8 mouse cellular contexts compared by ENCODE assay signal in genomic region chr14:76569271-76569961, GRCm38 (mm10). TPM values are rescaled to one million over a fixed set of nuclear protein-coding genes. Genes with fewer than 3 reads are reported as not detected.
A peak's percentile ranks its signal among the peaks of the same experiment; 100 is the strongest.
DNase-seq lines count a peak whose midpoint lies in the region; ATAC-seq and TF ChIP-seq lines count a peak whose summit lies in the region.

No protein-coding gene starts in this region.

- H3K27me3 ChIP-seq in hindbrain, embryonic 10.5 days (ENCODE audit: insufficient read depth, poor library complexity, severe bottlenecking), result no peaks in the 10 kb centered on the region
- no peaks in the 10 kb centered on the region for H3K27me3 ChIP-seq in hindbrain, embryonic 13.5 days
- no peaks in the 10 kb centered on the region for H3K27me3 ChIP-seq in heart, embryonic 12.5 days (replicated peaks)
- H3K27me3 ChIP-seq in liver, postnatal 0 days (ENCODE audit: insufficient read depth, low read length), result no peaks in the 10 kb centered on the region
- H3K27me3 ChIP-seq in forebrain, embryonic 16.5 days (replicated peaks; ENCODE audit: control insufficient read depth, insufficient read depth, low read length), result no peaks in the 10 kb centered on the region
- no peaks in the 10 kb centered on the region for H3K27me3 ChIP-seq in hindbrain, embryonic 16.5 days (replicated peaks; ENCODE audit: control insufficient read depth, insufficient read depth, low read length)

- ATAC-seq in hindbrain, embryonic 13.5 days (ENCODE audit: low FRiP score), result no peak
- ATAC-seq in heart, embryonic 12.5 days (ENCODE audit: insufficient number of reproducible peaks, low FRiP score), result peak; percentile 66
- peak; percentile 54 for ATAC-seq in liver, postnatal 0 days
- no peak for ATAC-seq in forebrain, embryonic 16.5 days
- ATAC-seq in hindbrain, embryonic 16.5 days, result no peak

- H3K27ac ChIP-seq in hindbrain, embryonic 10.5 days, result peak overlapping the region; percentile 8; the same call in 1 of the 2 replicates
- no peak overlapping the region for H3K27ac ChIP-seq in hindbrain, embryonic 13.5 days
- H3K27ac ChIP-seq in heart, embryonic 12.5 days (ENCODE audit: poor library complexity, severe bottlenecking), result peak overlapping the region; percentile 45; the same call in 1 of the 2 replicates
- H3K27ac ChIP-seq in liver, postnatal 0 days (ENCODE audit: low read depth), result peak overlapping the region; percentile 69
- H3K27ac ChIP-seq in forebrain, embryonic 16.5 days (ENCODE audit: low read length), result no peak overlapping the region
- no peak overlapping the region for H3K27ac ChIP-seq in hindbrain, embryonic 16.5 days (ENCODE audit: low read depth, low read length)

- H3K4me3 ChIP-seq in hindbrain, embryonic 10.5 days, result no peak overlapping the region
- H3K4me3 ChIP-seq in hindbrain, embryonic 13.5 days, result no peak overlapping the region
- H3K4me3 ChIP-seq in heart, embryonic 12.5 days, result no peak overlapping the region
- H3K4me3 ChIP-seq in liver, postnatal 0 days (ENCODE audit: low read depth, low read length), result no peak overlapping the region
- H3K4me3 ChIP-seq in forebrain, embryonic 16.5 days (replicated peaks; ENCODE audit: low read length), result no peak overlapping the region
- no peak overlapping the region for H3K4me3 ChIP-seq in hindbrain, embryonic 16.5 days (ENCODE audit: low read length)

- 59% methylated on average over 9 of the region's 9 CpGs for WGBS in hindbrain, embryonic 10.5 days
- WGBS in hindbrain, embryonic 13.5 days, result 64% methylated on average over 9 of the region's 9 CpGs
- WGBS in heart, embryonic 12.5 days, result 27% methylated on average over 9 of the region's 9 CpGs
- 14% methylated on average over 9 of the region's 9 CpGs for WGBS in liver, postnatal 0 days (ENCODE audit: insufficient replicate concordance)
- WGBS in forebrain, embryonic 16.5 days, result 79% methylated on average over 9 of the region's 9 CpGs
- WGBS in hindbrain, embryonic 16.5 days, result 67% methylated on average over 9 of the region's 9 CpGs

- H3K4me1 ChIP-seq in hindbrain, embryonic 10.5 days (replicated peaks), result peaks cover 19% of the 10 kb centered on the region
- H3K4me1 ChIP-seq in hindbrain, embryonic 13.5 days (replicated peaks), result no peaks in the 10 kb centered on the region
- H3K4me1 ChIP-seq in heart, embryonic 12.5 days (replicated peaks), result peaks cover 13% of the 10 kb centered on the region
- peaks cover 15% of the 10 kb centered on the region for H3K4me1 ChIP-seq in liver, postnatal 0 days (ENCODE audit: insufficient read depth)
- no peaks in the 10 kb centered on the region for H3K4me1 ChIP-seq in forebrain, embryonic 16.5 days (replicated peaks; ENCODE audit: control insufficient read depth, insufficient read depth, low read length)
- no peaks in the 10 kb centered on the region for H3K4me1 ChIP-seq in hindbrain, embryonic 16.5 days (ENCODE audit: control insufficient read depth, insufficient read depth, low read depth, low read length)

- peak; percentile 33 for DNase-seq in hindbrain, embryonic 10.5 days (ENCODE audit: low spot score)
- peak; percentile 79 for DNase-seq in NIH3T3 (ENCODE audit: low read depth)
- DNase-seq in liver, postnatal 0 days, result no peak
- DNase-seq in cerebellum, postnatal 36 days, result no peak

- H3K4me2 ChIP-seq in hindbrain, embryonic 13.5 days, result no peak overlapping the region
- peak overlapping the region; percentile 7; the same call in 1 of the 2 replicates for H3K4me2 ChIP-seq in heart, embryonic 12.5 days
- peak overlapping the region; percentile 57 for H3K4me2 ChIP-seq in liver, postnatal 0 days (ENCODE audit: low read depth, low read length)
- H3K4me2 ChIP-seq in forebrain, embryonic 16.5 days (ENCODE audit: low read length), result no peak overlapping the region
- H3K4me2 ChIP-seq in hindbrain, embryonic 16.5 days (ENCODE audit: low read length), result no peak overlapping the region

- no peaks in the 10 kb centered on the region for H3K36me3 ChIP-seq in hindbrain, embryonic 10.5 days
- no peaks in the 10 kb centered on the region for H3K36me3 ChIP-seq in hindbrain, embryonic 13.5 days
- no peaks in the 10 kb centered on the region for H3K36me3 ChIP-seq in heart, embryonic 12.5 days
- no peaks in the 10 kb centered on the region for H3K36me3 ChIP-seq in liver, postnatal 0 days (replicated peaks; ENCODE audit: insufficient read depth, low read length)
- H3K36me3 ChIP-seq in forebrain, embryonic 16.5 days (ENCODE audit: control insufficient read depth, insufficient read depth), result no peaks in the 10 kb centered on the region
- no peaks in the 10 kb centered on the region for H3K36me3 ChIP-seq in hindbrain, embryonic 16.5 days (ENCODE audit: control insufficient read depth, insufficient read depth, low read length)

- TF ChIP-seq EP300 in liver, postnatal 0 days (IDR thresholded peaks at IDR 0.05; ENCODE audit: low read depth), result peak; percentile 80

- TF ChIP-seq CTCF in liver, postnatal 0 days (IDR thresholded peaks at IDR 0.05; ENCODE audit: low read depth), result no peak

- no peaks in the 10 kb centered on the region for H3K9me3 ChIP-seq in hindbrain, embryonic 10.5 days
- no peaks in the 10 kb centered on the region for H3K9me3 ChIP-seq in hindbrain, embryonic 13.5 days
- H3K9me3 ChIP-seq in heart, embryonic 12.5 days (replicated peaks), result no peaks in the 10 kb centered on the region
- H3K9me3 ChIP-seq in liver, postnatal 0 days (ENCODE audit: low read length), result no peaks in the 10 kb centered on the region
- no peaks in the 10 kb centered on the region for H3K9me3 ChIP-seq in forebrain, embryonic 16.5 days (ENCODE audit: control insufficient read depth, low read length)
- no peaks in the 10 kb centered on the region for H3K9me3 ChIP-seq in hindbrain, embryonic 16.5 days (ENCODE audit: control insufficient read depth, low read length)

- no peak overlapping the region for H3K9ac ChIP-seq in hindbrain, embryonic 13.5 days
- H3K9ac ChIP-seq in heart, embryonic 12.5 days, result no peak overlapping the region
- H3K9ac ChIP-seq in liver, postnatal 0 days (replicated peaks), result peak overlapping the region; percentile 16; the same call in 1 of the 2 replicates
- no peak overlapping the region for H3K9ac ChIP-seq in forebrain, embryonic 16.5 days (replicated peaks; ENCODE audit: low read depth, low read length)
- H3K9ac ChIP-seq in hindbrain, embryonic 16.5 days (ENCODE audit: low read depth, low read length), result no peak overlapping the region

RNA-seq across cellular contexts. Expression of gene Serp2, which starts 12.7 kb away (rescaled TPM):
- polyA plus RNA-seq in hindbrain, embryonic 10.5 days (2016; fragmentation: Nextera tagmentation; extraction: Ambion mirVana), result 26.3 and 43.3 TPM in 2 replicates
- polyA plus RNA-seq in hindbrain, embryonic 13.5 days (2015; fragmentation: Nextera tagmentation; extraction: Ambion mirVana), result 128 and 133 TPM in 2 replicates
- 18.5 and 18.8 TPM in 2 replicates for polyA plus RNA-seq in heart, embryonic 12.5 days (2016; fragmentation: Nextera tagmentation; extraction: Ambion mirVana)
- 0.58 and 0.75 TPM in 2 replicates for polyA plus RNA-seq in liver, postnatal 0 days (2015; fragmentation: Nextera tagmentation; extraction: Ambion mirVana)
- 124 and 163 TPM in 2 replicates for polyA plus RNA-seq in forebrain, embryonic 16.5 days (2015; fragmentation: Nextera tagmentation; extraction: Ambion mirVana)
- polyA plus RNA-seq in hindbrain, embryonic 16.5 days (2015; fragmentation: Nextera tagmentation; extraction: Ambion mirVana), result 222 and 255 TPM in 2 replicates

Comparison
In these comparisons a context has a peak if more than half of its experiments do, and no peak if none do; other contexts are left out.
1. H3K27ac ChIP-seq: peak in hindbrain, embryonic 10.5 days (single experiment), heart, embryonic 12.5 days (single experiment) and liver, postnatal 0 days (single experiment); none in hindbrain, embryonic 13.5 days (single experiment), forebrain, embryonic 16.5 days (single experiment) and hindbrain, embryonic 16.5 days (single experiment).
2. DNase-seq: peak in hindbrain, embryonic 10.5 days (single experiment) and NIH3T3 (single experiment); none in liver, postnatal 0 days (single experiment) and cerebellum, postnatal 36 days (0 of 2).
3. ATAC-seq: peak in heart, embryonic 12.5 days (single experiment) and liver, postnatal 0 days (single experiment); none in hindbrain, embryonic 13.5 days (single experiment), forebrain, embryonic 16.5 days (single experiment) and hindbrain, embryonic 16.5 days (single experiment).
4. H3K4me2 ChIP-seq: peak in heart, embryonic 12.5 days (single experiment) and liver, postnatal 0 days (single experiment); none in hindbrain, embryonic 13.5 days (single experiment), forebrain, embryonic 16.5 days (single experiment) and hindbrain, embryonic 16.5 days (single experiment).
5. RNA of gene Serp2, which starts 12.7 kb away (polyA plus RNA-seq): 222 to 255 TPM in hindbrain, embryonic 16.5 days, 124 to 163 TPM in forebrain, embryonic 16.5 days, 128 to 133 TPM in hindbrain, embryonic 13.5 days, 26.3 to 43.3 TPM in hindbrain, embryonic 10.5 days and 18.5 to 18.8 TPM in heart, embryonic 12.5 days; 0.58 to 0.75 TPM in liver, postnatal 0 days; every median in the first group is over 10 times any median in the second.